Mouse (Mus musculus) heart, adult 8-10 months (tissue): Measurements from ENCODE around the gene Gli3. TPM values are rescaled to one million over a fixed set of nuclear protein-coding genes. Genes with fewer than 3 reads are reported as not detected.

Experiments
- DNase-seq: peaks from one replicate; pipeline ENCODE4 v3.0.0; 2022; ENCODE audit warnings: low spot score
- total RNA-seq, 4 experiments: library from RNA; stranded (reverse); gene quantifications; 2 replicates each; pipeline ENCODE4 v1.2.4; 2022

Gli3 gene
- total RNA-seq, 4 experiments from 2014 or later: 1.3 to 2.1 (median 1.8) TPM

- no peak for DNase-seq
Measured at GRCm38 (mm10) chr13:15495820-15496219, 32.8 kb downstream of the Gli3 start.

GRCm38 (mm10) chr13:15498338-15498737 lies 35.3 kb downstream of the Gli3 start:
- no peak for DNase-seq

- DNase-seq: no peak
Measured at GRCm38 (mm10) chr13:15510925-15511324, 47.9 kb downstream of the Gli3 start.

- DNase-seq: no peak
Measured at GRCm38 (mm10) chr13:15513114-15513513, 50.1 kb downstream of the Gli3 start.

- no peak for DNase-seq
Measured at GRCm38 (mm10) chr13:15514082-15514481, 51.0 kb downstream of the Gli3 start.

GRCm38 (mm10) chr13:15517048-15517760 lies 54.2 kb downstream of the Gli3 start:
- no peak for DNase-seq

- no peak for DNase-seq
Measured at GRCm38 (mm10) chr13:15520353-15520752, 57.3 kb downstream of the Gli3 start.

GRCm38 (mm10) chr13:15522153-15522552 lies 59.1 kb downstream of the Gli3 start:
- no peak for DNase-seq

GRCm38 (mm10) chr13:15524208-15524607 lies 61.2 kb downstream of the Gli3 start:
- DNase-seq: no peak

- DNase-seq: no peak
Measured at GRCm38 (mm10) chr13:15526691-15527090, 63.7 kb downstream of the Gli3 start.

GRCm38 (mm10) chr13:15531568-15531967 lies 68.5 kb downstream of the Gli3 start:
- DNase-seq: no peak

- DNase-seq: no peak
Measured at GRCm38 (mm10) chr13:15537206-15537605, 74.2 kb downstream of the Gli3 start.

GRCm38 (mm10) chr13:15537611-15538010 lies 74.6 kb downstream of the Gli3 start:
- no peak for DNase-seq

- no peak for DNase-seq
Measured at GRCm38 (mm10) chr13:15538389-15538788, 75.4 kb downstream of the Gli3 start.

- DNase-seq: no peak
Measured at GRCm38 (mm10) chr13:15542053-15542452, 79.0 kb downstream of the Gli3 start.

- no peak for DNase-seq
Measured at GRCm38 (mm10) chr13:15543169-15543887, 80.3 kb downstream of the Gli3 start.

GRCm38 (mm10) chr13:15543888-15544640 lies 81.0 kb downstream of the Gli3 start:
- no peak for DNase-seq

GRCm38 (mm10) chr13:15545346-15545896 lies 82.4 kb downstream of the Gli3 start:
- DNase-seq: no peak

- DNase-seq: no peak
Measured at GRCm38 (mm10) chr13:15546258-15546657, 83.2 kb downstream of the Gli3 start.

- DNase-seq: no peak
Measured at GRCm38 (mm10) chr13:15549466-15549865, 86.4 kb downstream of the Gli3 start.

- no peak for DNase-seq
Measured at GRCm38 (mm10) chr13:15550027-15550602, 87.1 kb downstream of the Gli3 start.

- no peak for DNase-seq
Measured at GRCm38 (mm10) chr13:15550731-15551130, 87.7 kb downstream of the Gli3 start.
